Mouse (Mus musculus) left cerebral cortex, postnatal 4 days (tissue): ENCODE data around the gene Snapc1. TPM values are rescaled to one million over a fixed set of nuclear protein-coding genes. Genes with fewer than 3 reads are reported as not detected.

Experiments used
- DNase-seq: peaks from one replicate; pipeline ENCODE4 v3.0.0-alpha.2; 2022
- intact Hi-C: fragments of 180-260 bp; cut with DNase I; formaldehyde crosslinking; loops from one replicate; pipeline ENCODE4 v1.15.1; 2025
- total RNA-seq, 2 experiments: library from RNA; stranded (reverse); gene quantifications; 2 replicates each; pipeline ENCODE4 v1.2.3; 2021

The Snapc1 gene
- total RNA-seq, 2 experiments from 2014 or later = 31.6 to 37.1 TPM

- intact Hi-C loops = no loop called here
- no peak for DNase-seq
Observed at GRCm38 (mm10) chr12:73988393-73989008, 24.2 kb downstream of the Snapc1 start.

GRCm38 (mm10) chr12:73989594-73989993 is 25.3 kb downstream of the Snapc1 start:
- peak; percentile 35 for DNase-seq
- intact Hi-C loops = no loop called here

GRCm38 (mm10) chr12:73996906-73997296 is 32.6 kb downstream of the Snapc1 start:
- intact Hi-C loops = no loop called here
- no peak for DNase-seq

GRCm38 (mm10) chr12:73997297-73998127 is 33.2 kb downstream of the Snapc1 start, which contains the start of gene Syt16:
TSS of gene Syt16 (plus strand) at chr12:73997661.
- DNase-seq = peak; percentile 43
- intact Hi-C loops = no loop called here

- intact Hi-C loops = no loop called here
- DNase-seq = peak; percentile 14
Observed at GRCm38 (mm10) chr12:73998128-73998456, 33.8 kb downstream of the Snapc1 start.

GRCm38 (mm10) chr12:74002449-74002848 is 38.2 kb downstream of the Snapc1 start:
- intact Hi-C loops = no loop called here
- DNase-seq = no peak

- intact Hi-C loops = no loop called here
- peak; percentile 47 for DNase-seq
Observed at GRCm38 (mm10) chr12:74009448-74009911, 45.2 kb downstream of the Snapc1 start.

GRCm38 (mm10) chr12:74013739-74014138 is 49.5 kb downstream of the Snapc1 start:
- intact Hi-C loops = loop anchor here (5.0 kb wide), 1 partner anchor 306 kb away; no protein-coding TSS in a partner anchor
- peak; percentile 77 for DNase-seq

- peak; percentile 28 for DNase-seq
- intact Hi-C loops = loop anchor here (5.0 kb wide), 1 partner anchor 308 kb away; no protein-coding TSS in a partner anchor
Observed at GRCm38 (mm10) chr12:74014739-74015270, 50.5 kb downstream of the Snapc1 start.

- no peak for DNase-seq
- intact Hi-C loops = no loop called here
Observed at GRCm38 (mm10) chr12:74015491-74015890, 51.2 kb downstream of the Snapc1 start.

GRCm38 (mm10) chr12:74023260-74023659 is 59.0 kb downstream of the Snapc1 start:
- no peak for DNase-seq
- intact Hi-C loops = no loop called here

- intact Hi-C loops = no loop called here
Observed at GRCm38 (mm10) chr12:74024912-74025311, 60.6 kb downstream of the Snapc1 start.

More at GRCm38 (mm10) chr12:74024912-74025311, 60.6 kb downstream of the Snapc1 start:
- no peak for DNase-seq

Other genes with a start within 250 kb of the Snapc1 start
- gene Hif1a, start 63.1 kb upstream of the Snapc1 start, total RNA-seq = 10 to 100 TPM; 81.5 to 85.3 TPM
- 10 to 100 TPM in 1 of 2 experiments, 1 to 10 TPM in 1; 7.6 to 16.7 TPM for gene Gm49321, start 26.8 kb upstream of the Snapc1 start, total RNA-seq
- gene Syt16, start 33.2 kb downstream of the Snapc1 start, total RNA-seq = 100 to 1,000 TPM; 107 TPM